Mouse (Mus musculus): ENCODE data around the gene Aak1. TPM values are rescaled to one million over a fixed set of nuclear protein-coding genes. Genes with fewer than 3 reads are reported as not detected.

Aak1 gene
- total RNA-seq, 4 experiments from 2014 or later: 129 to 147 (median 132) TPM

- no peak for DNase-seq
Measured at GRCm38 (mm10) chr6:86967166-86967565, 117.8 kb downstream of the Aak1 start.

GRCm38 (mm10) chr6:86973956-86974355, 124.6 kb downstream of the Aak1 start:
- DNase-seq: peak; percentile 15

- DNase-seq: no peak
Measured at GRCm38 (mm10) chr6:86978156-86978908, 129.0 kb downstream of the Aak1 start.

GRCm38 (mm10) chr6:86978909-86979265, 129.6 kb downstream of the Aak1 start:
- no peak for DNase-seq

- no peak for DNase-seq
Measured at GRCm38 (mm10) chr6:86981206-86981605, 131.9 kb downstream of the Aak1 start.

GRCm38 (mm10) chr6:86985314-86986106, 136.2 kb downstream of the Aak1 start:
- DNase-seq: no peak

- DNase-seq: peak; percentile 50
Measured at GRCm38 (mm10) chr6:86989576-86989975, 140.3 kb downstream of the Aak1 start.

GRCm38 (mm10) chr6:86991041-86991440, 141.7 kb downstream of the Aak1 start:
- no peak for DNase-seq

GRCm38 (mm10) chr6:86992349-86992748, 143.0 kb downstream of the Aak1 start:
- no peak for DNase-seq

GRCm38 (mm10) chr6:86994254-86994653, 144.9 kb downstream of the Aak1 start:
- no peak for DNase-seq

- DNase-seq: no peak
Measured at GRCm38 (mm10) chr6:86996629-86997307, 147.5 kb downstream of the Aak1 start.

GRCm38 (mm10) chr6:86997360-86997759, 148.0 kb downstream of the Aak1 start:
- DNase-seq: no peak

GRCm38 (mm10) chr6:87001995-87002394, 152.7 kb downstream of the Aak1 start:
- DNase-seq: no peak

- peak; percentile 76 for DNase-seq
Measured at GRCm38 (mm10) chr6:87002521-87003055, 153.3 kb downstream of the Aak1 start.

GRCm38 (mm10) chr6:87004099-87004498, 154.8 kb downstream of the Aak1 start:
- no peak for DNase-seq

GRCm38 (mm10) chr6:87005577-87005976, 156.3 kb downstream of the Aak1 start:
- no peak for DNase-seq

GRCm38 (mm10) chr6:87008887-87009286, 159.6 kb downstream of the Aak1 start, which contains the start of gene Nfu1:
TSS of gene Nfu1 (plus strand) at chr6:87009236.
- no peak for DNase-seq

GRCm38 (mm10) chr6:87009692-87010328, 160.5 kb downstream of the Aak1 start:
- peak; percentile 92 for DNase-seq

GRCm38 (mm10) chr6:87016916-87017315, 167.6 kb downstream of the Aak1 start:
- DNase-seq: no peak

GRCm38 (mm10) chr6:87018874-87019273, 169.6 kb downstream of the Aak1 start:
- no peak for DNase-seq

- DNase-seq: no peak
Measured at GRCm38 (mm10) chr6:87021791-87022190, 172.5 kb downstream of the Aak1 start.

GRCm38 (mm10) chr6:87026980-87027379, 177.7 kb downstream of the Aak1 start:
- peak; percentile 71 for DNase-seq

All from adrenal gland, adult 8-10 months (tissue).